Mouse (Mus musculus) G1E (cell line): ENCODE measurements around the gene Creb5.

ENCODE experiments used
- CTCF ChIP-seq: IDR thresholded peaks from 2 replicates; pipeline ENCODE4 v1.5.1; 2012; ENCODE audit warnings: low read depth, low read length, inconsistent platforms, mixed read lengths
- GATA1 ChIP-seq: IDR thresholded peaks from 2 replicates; pipeline ENCODE4 v1.6.1; 2012; ENCODE audit warnings: borderline replicate concordance, low read length, inconsistent platforms, mixed read lengths
- GATA2 ChIP-seq: IDR thresholded peaks from 2 replicates; pipeline ENCODE4 v1.6.1; 2012; ENCODE audit warnings: low read depth, low read length, inconsistent platforms, borderline replicate concordance
- TAL1 ChIP-seq: conservative IDR thresholded peaks from 2 replicates; pipeline ENCODE4 v1.6.1; 2012; ENCODE audit warnings: low read depth, low read length, inconsistent platforms, mixed read lengths

GRCm38 (mm10) chr6:53678307-53678706, 391.2 kb downstream of the Creb5 start:
- TF ChIP-seq CTCF (no peak), GATA1 (no peak), GATA2 (no peak), TAL1 (no peak)
